ENCODE assay signal across 9 mouse cellular contexts in genomic region chr19:6279481-6280144, GRCm38 (mm10). TPM values are rescaled to one million over a fixed set of nuclear protein-coding genes. Genes with fewer than 3 reads are reported as not detected.
DNase-seq lines count a peak whose midpoint lies in the region; ATAC-seq and TF ChIP-seq lines count a peak whose summit lies in the region.
"Had no signal": no experiment of that assay in that cellular context is flagged by ENCODE, and none has a peak within 500 bp of the region (broad histone marks: within the 10 kb centered on the region; RNA-seq: fewer than 3 reads in every experiment).

No protein-coding gene starts in this region.

- H3K27ac ChIP-seq in CH12.LX (ENCODE audit: insufficient read depth, low read depth), result peak overlapping the region; percentile 99
- no peak overlapping the region for H3K27ac ChIP-seq in forebrain, postnatal 0 days (ENCODE audit: low read depth, low read length)
- H3K27ac ChIP-seq in liver, embryonic 13.5 days, result peak overlapping the region; percentile 98

- TF ChIP-seq RAD21 in CH12.LX (IDR thresholded peaks at IDR 0.05; ENCODE audit: low read depth, low read length), result no peak

- H3K27me3 ChIP-seq in erythroblast, embryonic 14.5 days (ENCODE audit: control insufficient read depth), result no peaks in the 10 kb centered on the region
- no peaks in the 10 kb centered on the region for H3K27me3 ChIP-seq in CH12.LX (replicated peaks)
- H3K27me3 ChIP-seq in forebrain, postnatal 0 days (ENCODE audit: insufficient read depth, low read length), result no peaks in the 10 kb centered on the region
- H3K27me3 ChIP-seq in liver, embryonic 13.5 days, result no peaks in the 10 kb centered on the region

- H3K79me2 ChIP-seq in CH12.LX (replicated peaks; ENCODE audit: control insufficient read depth, extremely low read depth, insufficient read depth, poor library complexity, severe bottlenecking), result peaks cover 71% of the 10 kb centered on the region

- in situ Hi-C loops in CH12.LX (cut with MboI; ENCODE audit: low pct_ligation_motif_present, low pct_unique_long_range_greater_than_20kb, low sequenced_read_pairs), result no loop called here

- 85% methylated on average over 6 of the region's 6 CpGs for WGBS in forebrain, postnatal 0 days
- WGBS in liver, embryonic 13.5 days (ENCODE audit: insufficient replicate concordance), result 78% methylated on average over 6 of the region's 6 CpGs

- peaks cover 97% of the 10 kb centered on the region for H3K4me1 ChIP-seq in erythroblast, embryonic 14.5 days (ENCODE audit: control insufficient read depth)
- peaks cover 23 to 54% of the 10 kb centered on the region in 2 experiments for H3K4me1 ChIP-seq in CH12.LX (ENCODE audit: control insufficient read depth in 1 of 2, insufficient read depth in 2 of 2)
- peaks cover 28% of the 10 kb centered on the region for H3K4me1 ChIP-seq in forebrain, postnatal 0 days (ENCODE audit: insufficient read depth)
- peaks cover 86% of the 10 kb centered on the region for H3K4me1 ChIP-seq in liver, embryonic 13.5 days (replicated peaks)

- H3K36me3 ChIP-seq in erythroblast, embryonic 14.5 days (ENCODE audit: control insufficient read depth), result peaks cover 66% of the 10 kb centered on the region
- peaks cover 58 to 61% of the 10 kb centered on the region in 2 experiments for H3K36me3 ChIP-seq in CH12.LX (replicated peaks in 1 of 2; ENCODE audit: control insufficient read depth in 1 of 2, insufficient read depth in 1 of 2, low read length in 1 of 2)
- peaks cover 38% of the 10 kb centered on the region for H3K36me3 ChIP-seq in forebrain, postnatal 0 days (ENCODE audit: insufficient read depth)
- H3K36me3 ChIP-seq in liver, embryonic 13.5 days, result peaks cover 53% of the 10 kb centered on the region

- H3K9me3 ChIP-seq in erythroblast, embryonic 14.5 days (ENCODE audit: control insufficient read depth, low read length), result no peaks in the 10 kb centered on the region
- no peaks in the 10 kb centered on the region for H3K9me3 ChIP-seq in CH12.LX (replicated peaks; ENCODE audit: low read length)
- H3K9me3 ChIP-seq in forebrain, postnatal 0 days (ENCODE audit: low read length), result no peaks in the 10 kb centered on the region
- no peaks in the 10 kb centered on the region for H3K9me3 ChIP-seq in liver, embryonic 13.5 days (replicated peaks)

- H3K4me2 ChIP-seq in CH12.LX (ENCODE audit: insufficient read depth, low read depth, poor library complexity, severe bottlenecking), result peak overlapping the region; percentile 69
- H3K4me2 ChIP-seq in forebrain, postnatal 0 days (ENCODE audit: low read depth), result peak overlapping the region; percentile 96
- H3K4me2 ChIP-seq in liver, embryonic 13.5 days, result peak overlapping the region; percentile 98

- peak overlapping the region; percentile 74 for H3K4me3 ChIP-seq in erythroblast, embryonic 14.5 days (replicated peaks)
- peak overlapping the region; percentile 70 to 99 (median 99) for H3K4me3 ChIP-seq in CH12.LX (replicated peaks in 1 of 3; ENCODE audit: low read depth in 2 of 3, low read length in 2 of 3, poor library complexity in 1 of 3)
- no peak overlapping the region for H3K4me3 ChIP-seq in forebrain, postnatal 0 days (ENCODE audit: low read depth, low read length)
- H3K4me3 ChIP-seq in liver, embryonic 13.5 days (replicated peaks), result peak overlapping the region; percentile 90

- no peak for DNase-seq in CH12.LX (ENCODE audit: extremely low read depth)
- DNase-seq in forebrain, postnatal 0 days, result no peak
- DNase-seq in liver, embryonic 13.5 days, result no peak
- no peak for DNase-seq in thymus, postnatal 25 days
- DNase-seq in gastrocnemius, postnatal 25 days, result no peak
- DNase-seq in right cerebral cortex, postnatal 4 days, result no peak

- H3K9ac ChIP-seq in CH12.LX (ENCODE audit: insufficient read depth, low read depth), result peak overlapping the region; percentile 92
- H3K9ac ChIP-seq in forebrain, postnatal 0 days, result peak overlapping the region; percentile 19
- H3K9ac ChIP-seq in liver, embryonic 13.5 days, result peak overlapping the region; percentile 95

- TF ChIP-seq CTCF in CH12.LX (conservative IDR thresholded peaks at IDR 0.05 in 1 of 2, IDR thresholded peaks at IDR 0.05 in 1 of 2; ENCODE audit: low read depth in 2 of 2, low read length in 2 of 2), result no peak
- TF ChIP-seq CTCF in forebrain, postnatal 0 days (IDR thresholded peaks at IDR 0.05; ENCODE audit: low read depth), result no peak

- dilution Hi-C loops in CH12.LX (cut with MboI; ENCODE audit: extremely low pct_ligation_motif_present, extremely low pct_unique_long_range_greater_than_20kb, low sequenced_read_pairs), result no loop called here

- no peak for ATAC-seq in erythroblast, adult 5-6 weeks (replicated peaks; ENCODE audit: low FRiP score, poor library complexity, severe bottlenecking)
- ATAC-seq in forebrain, postnatal 0 days, result no peak
- no peak for ATAC-seq in liver, embryonic 13.5 days (ENCODE audit: low read depth)

- TF ChIP-seq EP300 in CH12.LX (IDR thresholded peaks at IDR 0.05; ENCODE audit: low read length), result no peak

- peak; percentile 12; the same call in 1 of the 2 replicates for TF ChIP-seq POLR2A in CH12.LX (IDR thresholded peaks at IDR 0.05; ENCODE audit: low read depth, low read length)

TF ChIP-seq in CH12.LX, 34 proteins besides CTCF, POLR2A, EP300 and RAD21 (continues in another document):
- TF ChIP-seq MYC (IDR thresholded peaks at IDR 0.05; ENCODE audit: low read depth, low read length), result 0 out of 2 replicates have a peak, but pooled peaks have one; percentile 31
- TF ChIP-seq CHD1 (IDR thresholded peaks at IDR 0.05; ENCODE audit: low read depth, low read length), result peak; percentile 80
- TF ChIP-seq NRF1 (IDR thresholded peaks at IDR 0.05; ENCODE audit: low read depth, low read length), result peak; percentile 71; the same call in 1 of the 2 replicates
- 0 out of 2 replicates have a peak, but pooled peaks have one; percentile 22 for TF ChIP-seq MAX (IDR thresholded peaks at IDR 0.05; ENCODE audit: low read length)
- TF ChIP-seq MXI1 (IDR thresholded peaks at IDR 0.05; ENCODE audit: low read depth, low read length), result no peak

RNA-seq across cellular contexts. Expression of gene Ehd1, which starts 3.1 kb away (rescaled TPM):
- polyA plus RNA-seq in erythroblast, embryonic 14.5 days (2012), result 31.6 and 32.9 TPM in 2 replicates
- 12.7 and 13.2 TPM in 2 replicates for total RNA-seq in erythroblast, adult 5-6 weeks (2015; ENCODE audit: low replicate concordance)
- 25.8 and 25.9 TPM in 2 replicates for total RNA-seq in erythroblast, adult 5-6 weeks (2017; ENCODE audit: low replicate concordance)
- total RNA-seq in CH12.LX (2012; rRNA removed) (231 and 400 TPM in 2 replicates), CH12.LX (2014; rRNA removed) (97.4 and 131 TPM in 2 replicates)
- 245 and 301 TPM in 2 replicates for polyA plus RNA-seq in CH12.LX (2012; ENCODE audit: insufficient read length, low read depth)
- total RNA-seq in forebrain, postnatal 0 days (2014; rRNA removed), result 91.9 and 120 TPM in 2 replicates
- polyA plus RNA-seq in forebrain, postnatal 0 days (2015; fragmentation: Nextera tagmentation; extraction: Ambion mirVana), result 69.9 and 75.4 TPM in 2 replicates
- 68.8 and 72.6 TPM in 2 replicates for polyA plus RNA-seq in liver, embryonic 13.5 days (2015; fragmentation: Nextera tagmentation; extraction: Ambion mirVana)
- 10 to 100 TPM; 33.1 to 34.3 TPM for total RNA-seq in gastrocnemius, postnatal 25 days (2021)

RNA-seq across cellular contexts. Expression of gene Cdc42bpg, which starts 26.6 kb away (rescaled TPM):
- 0.62 and 0.69 TPM in 2 replicates for polyA plus RNA-seq in erythroblast, embryonic 14.5 days (2012)
- 0.21 TPM in 1 of 2 replicates, not detected in the other for total RNA-seq in erythroblast, adult 5-6 weeks (2015; ENCODE audit: low replicate concordance)
- 0.17 and 0.70 TPM in 2 replicates for total RNA-seq in erythroblast, adult 5-6 weeks (2017; ENCODE audit: low replicate concordance)
- 4.1 and 4.2 TPM in 2 replicates for total RNA-seq in CH12.LX (2012; rRNA removed)
- 0.65 and 0.79 TPM in 2 replicates for total RNA-seq in CH12.LX (2014; rRNA removed)
- polyA plus RNA-seq in CH12.LX (2012; ENCODE audit: insufficient read length, low read depth), result 2.3 and 2.6 TPM in 2 replicates
- total RNA-seq in forebrain, postnatal 0 days (2014; rRNA removed), result 3.1 and 4.7 TPM in 2 replicates
- 0.11 and 0.23 TPM in 2 replicates for polyA plus RNA-seq in forebrain, postnatal 0 days (2015; fragmentation: Nextera tagmentation; extraction: Ambion mirVana)
- polyA plus RNA-seq in liver, embryonic 13.5 days (2015; fragmentation: Nextera tagmentation; extraction: Ambion mirVana), result 0.14 and 0.16 TPM in 2 replicates
- 1 to 10 TPM; 4.0 to 5.1 TPM for total RNA-seq in gastrocnemius, postnatal 25 days (2021)

RNA-seq across cellular contexts. Expression of gene Atg2a, which starts 38.1 kb away (rescaled TPM):
- polyA plus RNA-seq in erythroblast, embryonic 14.5 days (2012), result 5.6 and 6.0 TPM in 2 replicates
- 32.4 and 33.4 TPM in 2 replicates for total RNA-seq in erythroblast, adult 5-6 weeks (2015; ENCODE audit: low replicate concordance)
- total RNA-seq in erythroblast, adult 5-6 weeks (2017; ENCODE audit: low replicate concordance), result 32.2 and 39.0 TPM in 2 replicates
- total RNA-seq in CH12.LX (2012; rRNA removed), result 9.5 and 10.0 TPM in 2 replicates
- total RNA-seq in CH12.LX (2014; rRNA removed), result 2.3 and 2.8 TPM in 2 replicates
- polyA plus RNA-seq in CH12.LX (2012; ENCODE audit: insufficient read length, low read depth), result 9.4 and 13.9 TPM in 2 replicates
- 21.0 and 26.7 TPM in 2 replicates for total RNA-seq in forebrain, postnatal 0 days (2014; rRNA removed)
- 5.9 and 7.6 TPM in 2 replicates for polyA plus RNA-seq in forebrain, postnatal 0 days (2015; fragmentation: Nextera tagmentation; extraction: Ambion mirVana)
- polyA plus RNA-seq in liver, embryonic 13.5 days (2015; fragmentation: Nextera tagmentation; extraction: Ambion mirVana), result 4.1 and 4.8 TPM in 2 replicates
- 10 to 100 TPM; 15.3 to 16.7 TPM for total RNA-seq in gastrocnemius, postnatal 25 days (2021)

RNA-seq across cellular contexts. Expression of gene Ppp2r5b, which starts 43.9 kb away (rescaled TPM):
- 2.8 and 3.0 TPM in 2 replicates for polyA plus RNA-seq in erythroblast, embryonic 14.5 days (2012)
- 45.5 and 51.0 TPM in 2 replicates for total RNA-seq in erythroblast, adult 5-6 weeks (2015; ENCODE audit: low replicate concordance)
- 117 and 295 TPM in 2 replicates for total RNA-seq in erythroblast, adult 5-6 weeks (2017; ENCODE audit: low replicate concordance)
- 7.8 and 9.8 TPM in 2 replicates for total RNA-seq in CH12.LX (2012; rRNA removed)
- total RNA-seq in CH12.LX (2014; rRNA removed), result 2.8 and 3.0 TPM in 2 replicates
- 3.4 and 4.1 TPM in 2 replicates for polyA plus RNA-seq in CH12.LX (2012; ENCODE audit: insufficient read length, low read depth)
- total RNA-seq in forebrain, postnatal 0 days (2014; rRNA removed), result 196 and 203 TPM in 2 replicates
- polyA plus RNA-seq in forebrain, postnatal 0 days (2015; fragmentation: Nextera tagmentation; extraction: Ambion mirVana), result 144 and 159 TPM in 2 replicates
- 3.5 and 4.9 TPM in 2 replicates for polyA plus RNA-seq in liver, embryonic 13.5 days (2015; fragmentation: Nextera tagmentation; extraction: Ambion mirVana)
- total RNA-seq in gastrocnemius, postnatal 25 days (2021), result 10 to 100 TPM; 28.8 to 32.5 TPM

RNA-seq across cellular contexts. Expression of gene Gpha2, which starts 53.4 kb away (rescaled TPM):
- not detected in 2 replicates for polyA plus RNA-seq in erythroblast, embryonic 14.5 days (2012)
- not detected in 2 replicates for total RNA-seq in erythroblast, adult 5-6 weeks (2015; ENCODE audit: low replicate concordance)
- not detected in 2 replicates for total RNA-seq in erythroblast, adult 5-6 weeks (2017; ENCODE audit: low replicate concordance)
- not detected in 2 replicates for total RNA-seq in CH12.LX (2012; rRNA removed)
- not detected in 2 replicates for total RNA-seq in CH12.LX (2014; rRNA removed)
- not detected in 2 replicates for polyA plus RNA-seq in CH12.LX (2012; ENCODE audit: insufficient read length, low read depth)
- not detected in 2 replicates for total RNA-seq in forebrain, postnatal 0 days (2014; rRNA removed)
- polyA plus RNA-seq in forebrain, postnatal 0 days (2015; fragmentation: Nextera tagmentation; extraction: Ambion mirVana), result 0.50 TPM in 1 of 2 replicates, not detected in the other
- 0.17 TPM in 1 of 2 replicates, not detected in the other for polyA plus RNA-seq in liver, embryonic 13.5 days (2015; fragmentation: Nextera tagmentation; extraction: Ambion mirVana)
- not detected for total RNA-seq in gastrocnemius, postnatal 25 days (2021)
- total RNA-seq: neutrophil, adult 5-6 weeks had no signal

Comparison
In these comparisons a context has a peak if more than half of its experiments do, and no peak if none do; other contexts are left out.
1. H3K9ac ChIP-seq: peak in every context shown above with its lines; median percentile 95 in liver, embryonic 13.5 days; 92 in CH12.LX; 19 in forebrain, postnatal 0 days.